Mouse (Mus musculus) forebrain, embryonic 16.5 days (tissue): ENCODE measurements at regions not wholly inside any gene's neighbourhood (a gene's known extent, or its start where the extent isn't known, plus 50 kb on each side); places are given as distances from the start of the nearest gene placed in this dataset.

Source experiments
- ATAC-seq: fragments of 200-750 bp; cut with Nextera tagmentation; 2 replicates; pipeline ENCODE4 v1.8.0; 2017; ENCODE audit warnings: mild to moderate bottlenecking, moderate library complexity
- H3K27ac ChIP-seq: fragments of 300-500 bp; sonication (generic); 2 replicates; pipeline ENCODE4 v1.5.1; 2014; ENCODE audit warnings: low read length, control low read depth
- H3K27me3 ChIP-seq: fragments of 300-500 bp; sonication (generic); replicated peaks from 2 replicates; pipeline ENCODE4 v1.6.1; 2014; ENCODE audit warnings: low read length; ENCODE audit not compliant: control insufficient read depth, insufficient read depth
- H3K36me3 ChIP-seq: fragments of 300-500 bp; sonication (generic); 2 replicates; pipeline ENCODE4 v1.6.1; 2014; ENCODE audit not compliant: control insufficient read depth, insufficient read depth
- H3K4me1 ChIP-seq: fragments of 300-500 bp; sonication (generic); replicated peaks from 2 replicates; pipeline ENCODE4 v1.6.1; 2014; ENCODE audit warnings: low read length; ENCODE audit not compliant: control insufficient read depth, insufficient read depth
- H3K4me2 ChIP-seq: fragments of 300-500 bp; sonication (generic); 2 replicates; pipeline ENCODE4 v1.6.1; 2014; ENCODE audit warnings: mild to moderate bottlenecking, low read length, control low read depth
- H3K4me3 ChIP-seq: fragments of 300-500 bp; sonication (generic); replicated peaks from 2 replicates; pipeline ENCODE4 v1.5.1; 2014; ENCODE audit warnings: mild to moderate bottlenecking, low read length, control low read depth
- H3K9ac ChIP-seq: fragments of 300-500 bp; sonication (generic); replicated peaks from 2 replicates; pipeline ENCODE4 v1.6.1; 2014; ENCODE audit warnings: low read depth, low read length, control low read depth
- H3K9me3 ChIP-seq: fragments of 300-500 bp; sonication (generic); 2 replicates; pipeline ENCODE4 v1.6.1; 2016; ENCODE audit warnings: low read length; ENCODE audit not compliant: control insufficient read depth
- WGBS: fragments of 180-500 bp; shearing (Covaris S2); extraction: QIAGEN DNeasy Blood & Tissue Kit; methylation state at CpG from one replicate; pipeline ENCODE4 v1.1.7; 2014; 5-methylcytosine and 5-hydroxymethylcytosine counted together

GRCm38 (mm10) chr5:73895186-73895585, 173.0 kb downstream of the Usp46 start:
- H3K36me3 ChIP-seq: no peaks in the 10 kb centered on the region
- no peaks in the 10 kb centered on the region; the same call in 1 of the 2 replicates for H3K4me1 ChIP-seq
- no peak overlapping the region for H3K4me3 ChIP-seq
- no peak for ATAC-seq
- WGBS: 92% methylated on average over 5 of the region's 5 CpGs
- no peaks in the 10 kb centered on the region for H3K27me3 ChIP-seq
- no peak overlapping the region for H3K9ac ChIP-seq
- 0 out of 2 replicates have a peak, but pooled peaks cover 5% of the 10 kb centered on the region for H3K9me3 ChIP-seq
- H3K27ac ChIP-seq: no peak overlapping the region
- no peak overlapping the region for H3K4me2 ChIP-seq

DNA sequence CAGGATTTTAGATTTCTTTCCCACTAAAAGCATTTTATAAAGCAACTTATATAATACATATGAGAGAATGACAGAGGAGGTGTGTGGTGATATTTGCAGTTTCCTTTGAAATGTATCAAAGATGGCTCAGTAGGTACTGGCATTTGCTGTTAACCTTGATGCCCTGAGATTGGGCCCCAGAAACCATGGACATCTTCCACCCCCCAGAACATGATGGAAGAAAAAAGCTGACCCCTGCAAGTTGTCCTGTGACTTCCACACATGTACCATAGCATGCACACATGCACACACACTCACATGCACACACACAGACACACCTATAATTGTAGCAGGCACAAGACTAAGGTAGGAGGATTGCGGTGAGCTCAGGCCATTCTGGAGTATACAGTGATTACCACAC, 171.4 kb downstream of the Usp46 start:
- H3K4me1 ChIP-seq: no peaks in the 10 kb centered on the region; the same call in 1 of the 2 replicates
- H3K27me3 ChIP-seq: no peaks in the 10 kb centered on the region
- H3K27ac ChIP-seq: no peak overlapping the region
- 100% methylated on average over 1 of the region's 1 CpGs for WGBS
- H3K9ac ChIP-seq: no peak overlapping the region
- H3K9me3 ChIP-seq: 0 out of 2 replicates have a peak, but pooled peaks cover 5% of the 10 kb centered on the region
- H3K4me2 ChIP-seq: no peak overlapping the region
- no peak overlapping the region for H3K4me3 ChIP-seq
- ATAC-seq: no peak
- H3K36me3 ChIP-seq: no peaks in the 10 kb centered on the region

DNA sequence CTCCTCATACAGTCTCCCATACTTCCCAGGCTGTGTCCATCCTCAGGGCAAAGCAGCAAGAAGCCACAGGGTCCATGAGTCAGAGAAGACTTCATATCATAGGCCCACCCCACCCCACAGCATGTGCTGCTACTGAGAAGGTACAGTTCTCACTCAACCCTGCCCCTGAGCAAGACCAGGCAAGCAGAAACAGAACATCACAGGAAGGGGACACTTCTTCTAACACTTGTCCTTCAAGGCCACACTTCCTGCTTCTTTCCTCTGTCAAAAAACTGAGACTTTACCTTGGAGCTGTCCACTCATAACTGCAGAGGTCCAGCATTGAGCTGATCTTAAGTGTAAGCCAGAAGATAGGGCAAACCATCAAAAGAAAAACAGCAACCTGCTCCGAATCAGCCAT, 166.6 kb downstream of the Usp46 start:
- no peaks in the 10 kb centered on the region for H3K36me3 ChIP-seq
- no peak overlapping the region for H3K4me2 ChIP-seq
- H3K9ac ChIP-seq: no peak overlapping the region
- H3K27ac ChIP-seq: no peak overlapping the region
- H3K9me3 ChIP-seq: no peaks in the 10 kb centered on the region
- WGBS: 89% methylated on average over 1 of the region's 1 CpGs
- H3K27me3 ChIP-seq: no peaks in the 10 kb centered on the region
- ATAC-seq: no peak
- no peak overlapping the region for H3K4me3 ChIP-seq
- H3K4me1 ChIP-seq: peaks cover 9% of the 10 kb centered on the region

- no peaks in the 10 kb centered on the region for H3K9me3 ChIP-seq
- peaks cover 9% of the 10 kb centered on the region for H3K4me1 ChIP-seq
- H3K27me3 ChIP-seq: no peaks in the 10 kb centered on the region
- H3K27ac ChIP-seq: peak overlapping the region; percentile 33; the same call in 1 of the 2 replicates
- no peak overlapping the region for H3K4me3 ChIP-seq
- no peak overlapping the region for H3K9ac ChIP-seq
- no peaks in the 10 kb centered on the region for H3K36me3 ChIP-seq
- WGBS: 47% methylated on average over 7 of the region's 7 CpGs
- ATAC-seq: no peak
- H3K4me2 ChIP-seq: peak overlapping the region; percentile 1; the same call in 1 of the 2 replicates
Measured at GRCm38 (mm10) chr5:73902470-73903218, 165.6 kb downstream of the Usp46 start.

- H3K4me3 ChIP-seq: no peak overlapping the region
- H3K27ac ChIP-seq: peak overlapping the region; percentile 33; the same call in 1 of the 2 replicates
Measured at GRCm38 (mm10) chr5:73903219-73903570, 165.0 kb downstream of the Usp46 start.

GRCm38 (mm10) chr5:73904146-73904811, 164.0 kb downstream of the Usp46 start:
- 86% methylated on average over 8 of the region's 8 CpGs for WGBS
- no peak overlapping the region for H3K27ac ChIP-seq
- ATAC-seq: no peak
- H3K36me3 ChIP-seq: no peaks in the 10 kb centered on the region
- peaks cover 9% of the 10 kb centered on the region for H3K4me1 ChIP-seq
- no peak overlapping the region for H3K4me2 ChIP-seq
- H3K9ac ChIP-seq: no peak overlapping the region
- no peaks in the 10 kb centered on the region for H3K27me3 ChIP-seq
- no peak overlapping the region for H3K4me3 ChIP-seq
- no peaks in the 10 kb centered on the region for H3K9me3 ChIP-seq

More at GRCm38 (mm10) chr5:73903219-73903570, 165.0 kb downstream of the Usp46 start:
- no peak overlapping the region for H3K9ac ChIP-seq
- H3K4me1 ChIP-seq: peaks cover 9% of the 10 kb centered on the region
- 0 out of 2 replicates have a peak, but pooled peaks have one; percentile 18 for ATAC-seq
- no peaks in the 10 kb centered on the region for H3K27me3 ChIP-seq
- 19% methylated on average over 8 of the region's 8 CpGs for WGBS
- no peaks in the 10 kb centered on the region for H3K9me3 ChIP-seq
- no peaks in the 10 kb centered on the region for H3K36me3 ChIP-seq
- peak overlapping the region; percentile 1; the same call in 1 of the 2 replicates for H3K4me2 ChIP-seq

GRCm38 (mm10) chr5:73912149-73912548, 156.1 kb downstream of the Usp46 start:
- H3K27ac ChIP-seq: no peak overlapping the region
- H3K4me1 ChIP-seq: no peaks in the 10 kb centered on the region
- no peak overlapping the region for H3K9ac ChIP-seq
- no peak for ATAC-seq
- no peak overlapping the region for H3K4me3 ChIP-seq
- H3K36me3 ChIP-seq: no peaks in the 10 kb centered on the region
- 86% methylated on average over 1 of the region's 1 CpGs for WGBS
- H3K4me2 ChIP-seq: no peak overlapping the region
- no peaks in the 10 kb centered on the region for H3K27me3 ChIP-seq
- no peaks in the 10 kb centered on the region for H3K9me3 ChIP-seq

DNA sequence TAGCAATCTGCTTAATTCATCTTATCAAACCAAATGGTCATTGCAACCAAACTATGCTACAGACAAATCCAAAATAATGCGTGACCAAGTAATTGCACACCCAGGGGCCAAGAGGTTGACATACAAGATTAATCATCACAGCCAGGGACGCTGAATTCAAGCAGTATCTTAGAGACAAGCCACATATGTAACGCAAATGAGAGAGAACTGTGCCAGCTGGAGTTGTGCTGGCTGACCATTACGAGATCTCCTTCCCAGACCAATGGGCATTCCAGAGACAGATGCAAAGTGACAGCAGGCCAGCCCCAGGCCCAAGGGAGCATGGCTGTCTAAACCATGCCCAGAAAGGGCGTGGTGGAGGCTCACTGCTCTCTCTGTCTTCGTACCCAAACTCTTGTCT, 155.1 kb downstream of the Usp46 start:
- Histone ChIP-seq H3K9me3 (no peaks in the 10 kb centered on the region), H3K4me3 (no peak overlapping the region), H3K9ac (no peak overlapping the region)

GRCm38 (mm10) chr5:73918011-73918410, 150.2 kb downstream of the Usp46 start:
- H3K27me3 ChIP-seq: no peaks in the 10 kb centered on the region
- no peaks in the 10 kb centered on the region for H3K36me3 ChIP-seq
- WGBS: 74% methylated on average over 2 of the region's 2 CpGs
- H3K27ac ChIP-seq: no peak overlapping the region
- no peak overlapping the region for H3K4me3 ChIP-seq
- no peaks in the 10 kb centered on the region for H3K4me1 ChIP-seq
- H3K9me3 ChIP-seq: no peaks in the 10 kb centered on the region
- H3K9ac ChIP-seq: no peak overlapping the region
- no peak overlapping the region for H3K4me2 ChIP-seq
- ATAC-seq: no peak

More for the DNA sequence above, 155.1 kb downstream of the Usp46 start:
- no peak for ATAC-seq
- no peak overlapping the region for H3K27ac ChIP-seq
- WGBS: 76% methylated on average over 6 of the region's 6 CpGs
- H3K36me3 ChIP-seq: no peaks in the 10 kb centered on the region
- no peaks in the 10 kb centered on the region for H3K27me3 ChIP-seq
- H3K4me2 ChIP-seq: no peak overlapping the region
- no peaks in the 10 kb centered on the region for H3K4me1 ChIP-seq
